Mouse (Mus musculus) midbrain, embryonic 11.5 days (tissue): Measurements from ENCODE around the gene Ccp110. TPM values are rescaled to one million over a fixed set of nuclear protein-coding genes. Genes with fewer than 3 reads are reported as not detected.

Source experiments
- ATAC-seq: fragments of 200-750 bp; cut with Nextera tagmentation; 2 replicates; pipeline ENCODE4 v1.8.0; 2017; ENCODE audit warnings: moderate TSS enrichment, moderate library complexity; ENCODE audit not compliant: low FRiP score
- DNase-seq: peaks from one replicate; pipeline ENCODE4 v3.0.0; 2015; ENCODE audit warnings: low spot score; ENCODE audit errors: missing footprints
- H3K27ac ChIP-seq: fragments of 300-500 bp; sonication (generic); 2 replicates; pipeline ENCODE4 v1.5.1; 2014; ENCODE audit warnings: low read depth, low read length
- H3K27me3 ChIP-seq: fragments of 300-500 bp; sonication (generic); 2 replicates; pipeline ENCODE4 v1.6.1; 2014; ENCODE audit warnings: mild to moderate bottlenecking, low read length, moderate library complexity, mixed read lengths; ENCODE audit not compliant: control insufficient read depth, insufficient read depth
- H3K36me3 ChIP-seq: fragments of 300-500 bp; sonication (generic); 2 replicates; pipeline ENCODE4 v1.6.1; 2014; ENCODE audit warnings: mild to moderate bottlenecking, low read length, moderate library complexity, mixed read lengths; ENCODE audit not compliant: control insufficient read depth, insufficient read depth
- H3K4me1 ChIP-seq: fragments of 300-500 bp; sonication (generic); 2 replicates; pipeline ENCODE4 v1.6.1; 2014; ENCODE audit warnings: low read length; ENCODE audit not compliant: control insufficient read depth, insufficient read depth
- H3K4me2 ChIP-seq: fragments of 300-500 bp; sonication (generic); 2 replicates; pipeline ENCODE4 v1.6.1; 2014; ENCODE audit warnings: mild to moderate bottlenecking, moderate library complexity
- H3K4me3 ChIP-seq: fragments of 300-500 bp; sonication (generic); 2 replicates; pipeline ENCODE4 v1.5.1; 2014; ENCODE audit warnings: low read depth, low read length
- H3K9ac ChIP-seq: fragments of 300-500 bp; sonication (generic); 2 replicates; pipeline ENCODE4 v1.6.1; 2014; ENCODE audit warnings: low read length
- H3K9me3 ChIP-seq: fragments of 300-500 bp; sonication (generic); 2 replicates; pipeline ENCODE4 v1.6.1; 2016; ENCODE audit warnings: low read length; ENCODE audit not compliant: control insufficient read depth
- WGBS: fragments of 180-500 bp; shearing (Covaris S2); extraction: QIAGEN DNeasy Blood & Tissue Kit; methylation state at CpG from one replicate; pipeline ENCODE4 v1.1.7; 2014; 5-methylcytosine and 5-hydroxymethylcytosine counted together
- polyA plus RNA-seq: library from polyadenylated mRNA; unstranded; fragments of >200 nt; fragmentation: Nextera tagmentation; extraction: Ambion mirVana; gene quantifications from 2 replicates; pipeline ENCODE4 v1.2.1, GENCODE M21; 2014

Gene Ccp110
- polyA plus RNA-seq, 1 experiment from 2014 or later, result 24.0 TPM

DNA sequence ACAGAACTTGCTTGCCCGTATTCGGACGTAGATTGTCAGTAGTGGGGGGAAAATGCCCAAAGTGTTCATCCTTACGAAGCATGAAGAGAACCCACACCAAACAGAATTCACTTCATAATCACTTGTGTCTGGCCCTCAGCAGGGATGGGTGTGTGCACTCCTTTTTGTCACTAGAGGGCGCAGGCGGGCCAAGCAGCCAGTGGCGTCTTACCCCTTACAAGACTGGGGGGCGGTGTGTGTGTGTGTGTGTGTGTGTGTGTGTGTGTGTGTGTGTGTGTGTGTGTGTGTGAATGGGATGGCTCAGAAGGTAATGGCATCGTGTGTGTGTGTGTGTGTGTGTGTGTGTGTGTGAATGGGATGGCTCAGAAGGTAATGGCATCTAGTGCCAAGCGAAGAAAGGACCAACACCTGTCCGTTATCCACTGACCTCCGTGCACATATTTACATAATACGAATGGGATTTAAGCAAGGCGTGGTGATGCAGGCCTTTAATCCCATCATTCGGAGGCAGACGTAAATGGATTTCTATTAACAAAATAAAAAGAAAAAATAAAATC is 27.7 kb downstream of the Ccp110 start, which contains the start of gene Vps35l:
Vps35l (plus strand) TSS at position 252 of the 557 bp plus-strand sequence.
- peak; percentile 84 for ATAC-seq
- peaks cover 10% of the 10 kb centered on the region for H3K4me1 ChIP-seq
- peak within 1 kb of the TSS; percentile 77 for H3K9ac ChIP-seq
- H3K9me3 ChIP-seq, result no peaks in the 10 kb centered on the region
- peak; percentile 97 for DNase-seq
- WGBS, result 2% methylated on average over 16 of the region's 16 CpGs
- H3K36me3 ChIP-seq, result 0 out of 2 replicates have a peak, but pooled peaks cover 2% of the 10 kb centered on the region
- H3K4me3 ChIP-seq, result peak within 1 kb of the TSS; percentile 71
- peak within 1 kb of the TSS; percentile 76 for H3K4me2 ChIP-seq
- no peak within 1 kb of the TSS for H3K27ac ChIP-seq
- no peaks in the 10 kb centered on the region for H3K27me3 ChIP-seq

DNA sequence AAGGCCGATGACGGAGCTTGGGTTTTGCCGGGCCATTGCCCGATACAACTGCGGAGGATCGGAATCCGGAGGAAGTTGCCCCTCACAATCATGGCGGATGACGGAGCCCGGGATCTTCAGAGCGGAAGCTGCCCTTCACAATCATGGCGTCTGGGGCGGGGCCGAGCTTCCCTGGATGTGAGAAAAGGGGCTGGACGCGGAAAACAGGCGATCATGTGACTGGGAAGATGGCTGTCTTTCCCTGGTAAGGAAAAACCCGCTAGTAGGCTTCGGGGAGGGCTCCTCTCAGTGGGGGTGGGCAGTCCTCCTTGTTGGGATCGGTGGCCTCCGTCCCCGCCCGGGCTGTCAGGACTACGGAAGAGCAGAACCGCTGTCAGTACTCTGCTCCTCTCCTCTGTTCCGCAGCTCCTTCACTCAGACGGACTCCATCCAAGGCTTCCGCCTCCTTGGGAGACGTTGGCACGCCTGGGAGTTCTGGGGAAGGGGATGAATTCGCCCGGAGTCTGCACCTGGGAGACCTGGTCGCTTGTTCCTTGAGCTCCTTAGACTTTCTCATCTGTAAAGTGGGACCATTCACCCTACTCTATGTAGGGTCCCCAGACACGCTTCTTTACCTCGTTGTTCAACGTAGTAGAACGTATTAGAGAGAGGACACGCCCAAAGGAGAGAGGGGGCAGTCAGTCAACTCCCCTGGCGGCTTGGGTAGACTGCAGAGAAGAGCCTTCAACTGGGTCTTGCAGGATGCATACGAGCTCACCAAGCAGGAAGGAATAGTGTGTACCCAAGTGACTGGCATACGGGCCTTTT is 28.4 kb downstream of the Ccp110 start:
- peak; percentile 99 for DNase-seq
- WGBS, result 2% methylated on average over 41 of the region's 41 CpGs
- Histone ChIP-seq H3K9ac (peak overlapping the region; percentile 77), H3K27me3 (no peaks in the 10 kb centered on the region), H3K4me3 (peak overlapping the region; percentile 71), H3K9me3 (no peaks in the 10 kb centered on the region), H3K4me1 (peaks cover 10% of the 10 kb centered on the region), H3K27ac (no peak overlapping the region), H3K36me3 (0 out of 2 replicates have a peak, but pooled peaks cover 2% of the 10 kb centered on the region), H3K4me2 (peak overlapping the region; percentile 76)
- ATAC-seq, result peak; percentile 95

DNA sequence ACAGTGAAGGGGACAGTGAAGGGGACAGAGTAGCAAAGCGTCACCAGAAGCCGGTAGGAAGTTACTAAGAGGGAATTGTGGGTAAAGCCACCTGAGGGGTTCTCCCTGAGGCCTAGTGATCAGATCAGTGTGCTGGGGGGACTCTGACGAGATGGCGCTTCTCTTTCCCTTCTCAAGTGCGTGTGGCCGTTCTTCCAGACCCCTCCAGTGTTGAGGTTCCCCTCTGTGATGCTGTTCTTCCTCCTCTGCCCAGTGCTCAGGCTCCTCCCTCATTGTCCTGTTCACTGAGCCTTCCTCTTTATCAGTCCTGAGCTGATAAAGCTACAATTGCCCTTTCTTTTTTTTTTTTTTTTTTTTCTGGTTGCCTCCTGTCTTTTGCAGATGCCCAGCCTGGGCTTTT is 29.9 kb downstream of the Ccp110 start:
- ATAC-seq, result no peak
- no peaks in the 10 kb centered on the region for H3K9me3 ChIP-seq
- no peaks in the 10 kb centered on the region for H3K27me3 ChIP-seq
- H3K27ac ChIP-seq, result no peak overlapping the region
- WGBS, result 90% methylated on average over 4 of the region's 6 CpGs
- H3K4me1 ChIP-seq, result peaks cover 10% of the 10 kb centered on the region
- no peak overlapping the region for H3K4me3 ChIP-seq
- no peak overlapping the region for H3K9ac ChIP-seq
- 0 out of 2 replicates have a peak, but pooled peaks cover 2% of the 10 kb centered on the region for H3K36me3 ChIP-seq
- H3K4me2 ChIP-seq, result no peak overlapping the region
- no peak for DNase-seq

DNA sequence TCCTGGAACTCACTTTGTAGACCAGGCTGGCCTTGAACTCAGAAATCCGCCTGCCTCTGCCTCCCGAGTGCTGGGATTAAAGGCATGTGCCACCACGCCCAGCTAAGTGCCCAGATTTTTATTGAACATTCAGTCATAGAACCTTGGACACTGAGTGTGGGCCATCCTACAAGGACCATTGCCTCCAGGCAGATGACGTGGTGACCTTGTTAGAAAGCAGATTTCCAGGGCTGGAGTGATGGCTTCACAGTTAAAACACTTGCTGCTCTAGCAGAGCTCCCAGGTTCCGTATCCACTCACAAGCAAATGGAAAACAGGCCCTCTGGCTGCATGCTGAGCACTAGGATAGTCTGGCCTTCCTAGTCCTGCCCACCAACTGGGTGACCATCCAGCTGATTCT is 32.4 kb downstream of the Ccp110 start:
- ATAC-seq, result no peak
- Histone ChIP-seq H3K9me3 (no peaks in the 10 kb centered on the region), H3K36me3 (peaks cover 2% of the 10 kb centered on the region; the same call in 1 of the 2 replicates), H3K4me3 (no peak overlapping the region), H3K4me2 (no peak overlapping the region), H3K27ac (no peak overlapping the region), H3K4me1 (peaks cover 10% of the 10 kb centered on the region), H3K9ac (no peak overlapping the region), H3K27me3 (no peaks in the 10 kb centered on the region)
- WGBS, result 85% methylated on average over 5 of the region's 5 CpGs
- DNase-seq, result no peak

DNA sequence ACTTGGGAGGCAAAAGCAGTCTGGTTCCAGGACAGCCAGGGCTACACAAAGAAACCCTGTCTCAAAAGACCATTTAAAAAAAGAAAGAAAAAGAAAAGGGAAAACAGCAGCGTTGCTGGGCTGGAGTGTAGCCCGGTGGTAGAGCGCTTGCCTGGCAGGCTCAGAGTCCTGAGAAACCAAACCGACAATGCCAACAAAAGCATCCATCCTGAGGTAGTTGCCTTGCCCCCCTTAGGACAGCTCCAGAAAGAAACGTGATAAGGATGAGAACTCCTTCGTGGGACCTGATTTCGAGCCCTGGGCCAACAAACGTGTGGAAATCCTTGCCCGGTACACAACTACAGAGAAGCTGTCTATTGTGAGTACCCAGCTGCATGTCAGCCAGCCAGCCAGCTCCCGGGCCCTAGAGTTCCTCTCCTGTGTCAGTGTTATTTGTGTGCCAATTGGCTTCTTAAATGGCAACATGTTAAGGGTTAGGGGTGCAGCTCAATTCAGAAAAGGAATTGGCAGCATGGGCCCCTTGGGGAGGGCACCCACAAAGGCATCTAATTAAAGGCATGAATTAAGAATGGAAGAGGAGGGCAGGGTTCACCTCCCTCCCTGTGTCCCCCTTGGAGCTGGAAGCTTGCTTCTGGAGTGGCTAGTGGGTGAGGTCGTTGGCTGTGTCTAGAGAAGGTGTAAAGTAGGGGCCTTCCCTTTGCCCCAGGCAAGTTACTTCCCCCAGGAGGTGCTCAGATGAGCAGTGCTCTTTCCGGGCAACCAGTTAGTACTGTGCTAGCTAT is 35.7 kb downstream of the Ccp110 start:
- Histone ChIP-seq H3K27me3 (no peaks in the 10 kb centered on the region), H3K9ac (no peak overlapping the region), H3K4me2 (no peak overlapping the region), H3K4me1 (no peaks in the 10 kb centered on the region), H3K36me3 (peaks cover 2% of the 10 kb centered on the region; the same call in 1 of the 2 replicates), H3K4me3 (no peak overlapping the region), H3K9me3 (no peaks in the 10 kb centered on the region), H3K27ac (no peak overlapping the region)
- no peak for DNase-seq
- WGBS, result 86% methylated on average over 12 of the region's 12 CpGs
- no peak for ATAC-seq

DNA sequence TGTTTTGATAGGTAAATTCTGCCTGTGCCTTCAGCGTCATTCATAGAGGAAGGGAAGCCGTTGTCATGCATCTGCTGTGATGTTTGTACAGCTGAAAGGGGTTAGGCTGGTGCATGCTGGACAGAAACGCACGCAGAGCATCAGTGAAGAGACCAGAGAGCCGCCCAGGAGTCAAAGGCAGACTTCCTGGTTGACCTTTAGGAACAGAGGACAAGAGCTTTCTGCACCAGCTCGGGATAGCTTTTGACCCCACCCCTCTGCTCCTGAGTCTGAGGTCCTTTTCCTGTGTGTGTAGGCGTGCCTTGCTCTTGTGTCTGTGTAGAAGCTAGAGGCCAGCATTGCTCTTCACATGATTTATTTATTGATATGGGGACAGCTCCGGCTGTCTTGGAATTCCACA is 37.4 kb downstream of the Ccp110 start:
- no peak overlapping the region for H3K4me2 ChIP-seq
- WGBS, result 85% methylated on average over 8 of the region's 8 CpGs
- no peaks in the 10 kb centered on the region for H3K4me1 ChIP-seq
- no peak for ATAC-seq
- no peak for DNase-seq
- no peaks in the 10 kb centered on the region for H3K27me3 ChIP-seq
- H3K9ac ChIP-seq, result no peak overlapping the region
- no peak overlapping the region for H3K4me3 ChIP-seq
- H3K36me3 ChIP-seq, result peaks cover 1% of the 10 kb centered on the region; the same call in 1 of the 2 replicates
- no peaks in the 10 kb centered on the region for H3K9me3 ChIP-seq
- H3K27ac ChIP-seq, result no peak overlapping the region

DNA sequence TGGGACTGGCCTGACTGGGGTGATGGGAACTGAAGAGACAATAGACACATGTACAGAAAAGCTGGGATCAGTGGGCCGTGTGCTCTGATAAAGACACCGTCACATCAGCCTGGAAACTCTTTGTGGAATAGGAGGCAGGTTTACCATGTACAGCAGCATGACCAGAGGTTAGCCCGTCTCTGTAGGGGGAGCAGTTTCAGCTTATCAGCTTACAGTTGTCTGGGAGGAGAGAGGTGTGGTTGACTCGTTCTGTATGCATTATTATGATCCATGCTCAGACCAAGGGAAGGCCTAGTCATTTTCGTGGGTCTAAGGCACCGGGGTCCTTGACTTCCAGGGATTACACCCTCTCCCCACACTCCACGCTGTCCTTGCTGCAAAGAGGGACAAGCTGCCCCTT is 39.3 kb downstream of the Ccp110 start:
- no peak overlapping the region for H3K9ac ChIP-seq
- no peaks in the 10 kb centered on the region for H3K4me1 ChIP-seq
- ATAC-seq, result no peak

DNA sequence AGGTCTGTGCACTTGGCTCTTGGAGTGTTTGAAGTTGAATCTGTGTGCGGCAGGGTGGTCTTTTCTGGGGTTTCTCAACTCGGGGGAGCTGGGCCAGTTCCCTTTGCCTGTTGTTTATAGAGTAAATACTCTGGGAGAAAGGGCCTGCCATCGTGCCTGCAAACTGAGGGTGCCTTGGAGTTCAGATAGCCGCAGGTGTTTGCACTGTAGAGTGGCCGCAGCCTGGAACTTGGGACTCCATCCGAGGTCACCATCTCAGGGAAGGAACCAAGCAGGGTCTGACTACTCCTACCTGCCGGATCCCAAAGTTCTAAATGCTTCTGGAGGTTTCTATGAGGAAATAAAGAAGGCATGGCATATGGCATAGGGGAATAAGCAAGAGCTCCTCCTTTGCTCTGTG is 43.4 kb downstream of the Ccp110 start:
- H3K4me3 ChIP-seq, result no peak overlapping the region
- DNase-seq (no peak), ATAC-seq (no peak)
- no peak overlapping the region for H3K4me2 ChIP-seq
- H3K9me3 ChIP-seq, result no peaks in the 10 kb centered on the region
- no peaks in the 10 kb centered on the region for H3K4me1 ChIP-seq
- H3K27me3 ChIP-seq, result no peaks in the 10 kb centered on the region
- no peak overlapping the region for H3K27ac ChIP-seq
- H3K9ac ChIP-seq, result no peak overlapping the region
- H3K36me3 ChIP-seq, result peaks cover 6% of the 10 kb centered on the region; the same call in 1 of the 2 replicates
- WGBS, result 91% methylated on average over 7 of the region's 7 CpGs

More for the DNA sequence above, 39.3 kb downstream of the Ccp110 start:
- Histone ChIP-seq H3K36me3 (peaks cover 4% of the 10 kb centered on the region; the same call in 1 of the 2 replicates), H3K9me3 (no peaks in the 10 kb centered on the region), H3K4me2 (no peak overlapping the region), H3K4me3 (no peak overlapping the region), H3K27ac (no peak overlapping the region), H3K27me3 (no peaks in the 10 kb centered on the region)
- no peak for DNase-seq
- 91% methylated on average over 7 of the region's 7 CpGs for WGBS
